Mouse (Mus musculus): ENCODE data around the gene Myf6. TPM values are rescaled to one million over a fixed set of nuclear protein-coding genes. Genes with fewer than 3 reads are reported as not detected.

Gene Myf6
- polyA plus RNA-seq, 1 experiment from 2014 or later: not detected

GRCm38 (mm10) chr10:107496402-107496801 lies 1.9 kb upstream of the Myf6 start:
- no peaks in the 10 kb centered on the region for H3K27me3 ChIP-seq (ENCODE audit: control insufficient read depth, insufficient read depth, low read length)
- ATAC-seq (ENCODE audit: low FRiP score) (no peak), DNase-seq (ENCODE audit: low spot score, missing footprints) (no peak)
- no peak overlapping the region for H3K4me3 ChIP-seq (ENCODE audit: low read depth, low read length)
- no peaks in the 10 kb centered on the region for H3K4me1 ChIP-seq (ENCODE audit: control insufficient read depth, insufficient read depth, low read length)
- no peak overlapping the region for H3K9ac ChIP-seq (ENCODE audit: low read length)
- H3K4me2 ChIP-seq: no peak overlapping the region
- H3K36me3 ChIP-seq (ENCODE audit: control insufficient read depth, insufficient read depth, low read length): no peaks in the 10 kb centered on the region
- no peak overlapping the region for H3K27ac ChIP-seq (ENCODE audit: low read depth, low read length)
- no peaks in the 10 kb centered on the region for H3K9me3 ChIP-seq (ENCODE audit: control insufficient read depth, low read length)
- WGBS: 85% methylated on average over 1 of the region's 1 CpGs

DNA sequence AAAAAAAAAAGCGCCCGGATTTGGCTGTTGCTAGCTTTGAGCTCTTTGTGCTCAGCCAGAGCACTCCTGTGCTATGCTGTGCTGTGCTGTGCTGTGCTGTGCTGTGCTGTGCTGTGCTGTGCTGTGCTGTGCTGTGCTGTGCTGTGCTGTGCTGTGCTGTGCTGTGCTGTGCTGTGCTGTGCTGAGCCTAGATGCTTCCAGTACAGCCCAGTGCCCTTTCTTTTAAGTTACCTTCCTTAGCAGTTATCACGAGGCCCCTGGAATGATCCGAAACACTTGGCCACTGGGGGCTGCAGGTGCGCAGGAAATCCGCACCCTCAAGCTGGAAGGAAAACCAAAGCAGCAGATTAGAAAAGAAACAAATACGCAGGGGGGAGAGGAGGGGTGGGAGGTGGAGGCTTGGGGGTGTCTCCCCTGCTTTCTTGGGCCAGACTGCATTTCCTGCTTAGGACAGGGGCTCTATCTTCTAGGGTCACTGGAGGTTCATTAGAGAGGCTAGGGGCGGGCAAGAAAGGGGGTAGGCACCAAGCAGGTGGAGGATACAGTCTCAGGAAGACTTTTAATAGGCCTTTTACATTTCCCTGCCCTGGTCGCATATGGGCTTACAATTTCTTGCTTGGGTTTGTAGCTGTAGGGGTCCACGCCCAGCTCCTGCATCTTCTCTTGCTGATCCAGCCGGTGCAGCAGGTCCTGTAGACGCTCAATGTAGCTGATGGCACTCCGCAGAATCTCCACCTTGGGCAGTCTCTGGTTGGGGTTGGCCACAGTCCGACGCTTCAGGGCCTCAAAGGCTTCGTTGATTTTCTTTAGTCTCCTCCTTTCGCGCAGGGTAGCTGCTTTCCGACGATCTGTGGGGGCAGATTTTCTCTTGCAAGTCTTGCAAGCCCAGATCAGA lies 710 bp downstream of the Myf6 start:
- 0 out of 2 replicates have a peak overlapping the region, but pooled peaks have one; percentile 2 for H3K4me3 ChIP-seq (ENCODE audit: low read depth, low read length)

GRCm38 (mm10) chr10:107492867-107493579 lies 1.5 kb downstream of the Myf6 start:
- H3K27me3 ChIP-seq (ENCODE audit: control insufficient read depth, insufficient read depth, low read length): no peaks in the 10 kb centered on the region
- H3K4me3 ChIP-seq (ENCODE audit: low read depth, low read length): 0 out of 2 replicates have a peak overlapping the region, but pooled peaks have one; percentile 2
- no peaks in the 10 kb centered on the region for H3K9me3 ChIP-seq (ENCODE audit: control insufficient read depth, low read length)
- WGBS: 45% methylated on average over 18 of the region's 18 CpGs
- H3K4me2 ChIP-seq: peak overlapping the region; percentile 29
- no peaks in the 10 kb centered on the region for H3K36me3 ChIP-seq (ENCODE audit: control insufficient read depth, insufficient read depth, low read length)
- no peak overlapping the region for H3K9ac ChIP-seq (ENCODE audit: low read length)
- H3K4me1 ChIP-seq (ENCODE audit: control insufficient read depth, insufficient read depth, low read length): peaks cover 2% of the 10 kb centered on the region; the same call in 1 of the 2 replicates
- ATAC-seq (ENCODE audit: low FRiP score) (peak; percentile 66), DNase-seq (ENCODE audit: low spot score, missing footprints) (peak; percentile 91)
- no peak overlapping the region for H3K27ac ChIP-seq (ENCODE audit: low read depth, low read length)

More for the DNA sequence above, 710 bp downstream of the Myf6 start:
- Histone ChIP-seq H3K27me3 (ENCODE audit: control insufficient read depth, insufficient read depth, low read length) (no peaks in the 10 kb centered on the region), H3K9me3 (ENCODE audit: control insufficient read depth, low read length) (no peaks in the 10 kb centered on the region), H3K9ac (ENCODE audit: low read length) (0 out of 2 replicates have a peak overlapping the region, but pooled peaks have one; percentile 20), H3K27ac (ENCODE audit: low read depth, low read length) (no peak overlapping the region), H3K36me3 (ENCODE audit: control insufficient read depth, insufficient read depth, low read length) (no peaks in the 10 kb centered on the region), H3K4me2 (peak overlapping the region; percentile 29), H3K4me1 (ENCODE audit: control insufficient read depth, insufficient read depth, low read length) (no peaks in the 10 kb centered on the region)
- ATAC-seq (ENCODE audit: low FRiP score): peak; percentile 83
- DNase-seq (ENCODE audit: low spot score, missing footprints): no peak
- 48% methylated on average over 19 of the region's 20 CpGs for WGBS

- Histone ChIP-seq H3K4me2 (no peak overlapping the region), H3K4me1 (ENCODE audit: control insufficient read depth, insufficient read depth, low read length) (peaks cover 2% of the 10 kb centered on the region; the same call in 1 of the 2 replicates), H3K36me3 (ENCODE audit: control insufficient read depth, insufficient read depth, low read length) (no peaks in the 10 kb centered on the region), H3K9ac (ENCODE audit: low read length) (no peak overlapping the region), H3K4me3 (ENCODE audit: low read depth, low read length) (no peak overlapping the region), H3K27ac (ENCODE audit: low read depth, low read length) (no peak overlapping the region), H3K27me3 (ENCODE audit: control insufficient read depth, insufficient read depth, low read length) (no peaks in the 10 kb centered on the region), H3K9me3 (ENCODE audit: control insufficient read depth, low read length) (no peaks in the 10 kb centered on the region)
- DNase-seq (ENCODE audit: low spot score, missing footprints) (no peak), ATAC-seq (ENCODE audit: low FRiP score) (no peak)
- 28% methylated on average over 12 of the region's 12 CpGs for WGBS
Measured at GRCm38 (mm10) chr10:107488654-107489315, 5.8 kb downstream of the Myf6 start.

- no peak for DNase-seq (ENCODE audit: low spot score, missing footprints)
Measured at GRCm38 (mm10) chr10:107486770-107487169, 7.8 kb downstream of the Myf6 start.

DNA sequence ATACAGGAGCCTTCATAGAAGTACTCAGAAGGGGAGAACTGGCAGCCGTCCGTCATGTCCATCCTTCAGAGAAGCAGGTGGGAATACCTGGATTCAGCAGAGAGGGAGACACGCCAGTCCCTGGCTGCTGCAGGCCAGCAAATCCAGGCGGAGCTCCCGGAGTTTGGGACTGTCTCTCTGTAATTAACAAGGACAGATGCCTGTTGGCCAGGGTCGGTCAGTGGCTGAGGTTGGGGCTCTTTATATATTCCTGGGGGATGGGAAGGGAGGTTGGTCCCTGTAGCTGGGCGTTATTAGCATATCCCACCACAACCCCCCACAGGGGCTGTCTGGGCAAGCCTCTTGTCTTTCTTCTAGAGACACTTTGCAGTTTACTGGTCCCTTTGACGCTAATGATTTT lies 8.7 kb downstream of the Myf6 start, which contains the start of gene Myf5:
Gene Myf5 (minus strand): TSS at position 265 of the 400 bp plus-strand sequence.
- no peak within 1 kb of the TSS for H3K27ac ChIP-seq (ENCODE audit: low read depth, low read length)
- no peak within 1 kb of the TSS for H3K4me3 ChIP-seq (ENCODE audit: low read depth, low read length)
- WGBS: 71% methylated on average over 8 of the region's 8 CpGs
- H3K9me3 ChIP-seq (ENCODE audit: control insufficient read depth, low read length): no peaks in the 10 kb centered on the region
- no peak within 1 kb of the TSS for H3K4me2 ChIP-seq
- no peak within 1 kb of the TSS for H3K9ac ChIP-seq (ENCODE audit: low read length)
- no peaks in the 10 kb centered on the region for H3K36me3 ChIP-seq (ENCODE audit: control insufficient read depth, insufficient read depth, low read length)
- H3K4me1 ChIP-seq (ENCODE audit: control insufficient read depth, insufficient read depth, low read length): peaks cover 2% of the 10 kb centered on the region; the same call in 1 of the 2 replicates
- no peaks in the 10 kb centered on the region for H3K27me3 ChIP-seq (ENCODE audit: control insufficient read depth, insufficient read depth, low read length)
- no peak for ATAC-seq (ENCODE audit: low FRiP score)
- no peak for DNase-seq (ENCODE audit: low spot score, missing footprints)

More at GRCm38 (mm10) chr10:107486770-107487169, 7.8 kb downstream of the Myf6 start:
- H3K36me3 ChIP-seq (ENCODE audit: control insufficient read depth, insufficient read depth, low read length): no peaks in the 10 kb centered on the region
- WGBS: 74% methylated on average over 12 of the region's 12 CpGs
- no peak overlapping the region for H3K9ac ChIP-seq (ENCODE audit: low read length)
- no peak overlapping the region for H3K27ac ChIP-seq (ENCODE audit: low read depth, low read length)
- peaks cover 2% of the 10 kb centered on the region; the same call in 1 of the 2 replicates for H3K4me1 ChIP-seq (ENCODE audit: control insufficient read depth, insufficient read depth, low read length)
- H3K27me3 ChIP-seq (ENCODE audit: control insufficient read depth, insufficient read depth, low read length): no peaks in the 10 kb centered on the region
- no peak overlapping the region for H3K4me2 ChIP-seq
- no peaks in the 10 kb centered on the region for H3K9me3 ChIP-seq (ENCODE audit: control insufficient read depth, low read length)
- no peak overlapping the region for H3K4me3 ChIP-seq (ENCODE audit: low read depth, low read length)
- no peak for ATAC-seq (ENCODE audit: low FRiP score)

DNA sequence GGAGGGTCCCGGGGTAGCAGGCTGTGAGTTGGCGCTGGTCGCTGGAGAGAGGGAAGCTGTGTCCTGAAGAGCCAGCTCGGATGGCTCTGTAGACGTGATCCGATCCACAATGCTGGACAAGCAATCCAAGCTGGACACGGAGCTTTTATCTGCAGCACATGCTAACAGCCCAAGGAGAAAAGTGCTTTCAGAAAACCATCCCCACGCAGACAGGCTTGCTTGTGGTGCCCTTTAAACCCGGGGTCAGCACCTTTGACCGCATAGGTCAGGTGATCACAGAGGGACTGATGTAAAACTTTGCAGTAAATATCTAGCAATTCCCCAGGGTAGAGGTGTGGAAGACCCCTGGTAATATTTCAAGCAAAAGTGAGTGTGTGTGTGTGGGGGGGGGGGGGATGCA lies 10.5 kb downstream of the Myf6 start:
- no peak overlapping the region for H3K4me2 ChIP-seq

GRCm38 (mm10) chr10:107473497-107473896 lies 21.0 kb downstream of the Myf6 start:
- no peak overlapping the region for H3K9ac ChIP-seq (ENCODE audit: low read length)
- ATAC-seq (ENCODE audit: low FRiP score): no peak
- whole genome bisulfite sequencing: 51% methylated on average over 2 of the region's 2 CpGs

More for the DNA sequence above, 10.5 kb downstream of the Myf6 start:
- 0 out of 2 replicates have a peak, but pooled peaks have one; percentile 12 for ATAC-seq (ENCODE audit: low FRiP score)
- H3K27me3 ChIP-seq (ENCODE audit: control insufficient read depth, insufficient read depth, low read length): no peaks in the 10 kb centered on the region
- no peak overlapping the region for H3K9ac ChIP-seq (ENCODE audit: low read length)
- H3K4me3 ChIP-seq (ENCODE audit: low read depth, low read length): no peak overlapping the region
- peaks cover 2% of the 10 kb centered on the region; the same call in 1 of the 2 replicates for H3K4me1 ChIP-seq (ENCODE audit: control insufficient read depth, insufficient read depth, low read length)
- WGBS: 64% methylated on average over 10 of the region's 10 CpGs
- no peaks in the 10 kb centered on the region for H3K36me3 ChIP-seq (ENCODE audit: control insufficient read depth, insufficient read depth, low read length)
- peak; percentile 77 for DNase-seq (ENCODE audit: low spot score, missing footprints)
- H3K9me3 ChIP-seq (ENCODE audit: control insufficient read depth, low read length): no peaks in the 10 kb centered on the region
- no peak overlapping the region for H3K27ac ChIP-seq (ENCODE audit: low read depth, low read length)

More at GRCm38 (mm10) chr10:107473497-107473896, 21.0 kb downstream of the Myf6 start:
- peak; percentile 66 for DNase-seq (ENCODE audit: low spot score, missing footprints)
- Histone ChIP-seq H3K4me3 (ENCODE audit: low read depth, low read length) (no peak overlapping the region), H3K27ac (ENCODE audit: low read depth, low read length) (no peak overlapping the region), H3K4me1 (ENCODE audit: control insufficient read depth, insufficient read depth, low read length) (no peaks in the 10 kb centered on the region), H3K4me2 (no peak overlapping the region), H3K27me3 (ENCODE audit: control insufficient read depth, insufficient read depth, low read length) (no peaks in the 10 kb centered on the region), H3K36me3 (ENCODE audit: control insufficient read depth, insufficient read depth, low read length) (no peaks in the 10 kb centered on the region), H3K9me3 (ENCODE audit: control insufficient read depth, low read length) (no peaks in the 10 kb centered on the region)

All from midbrain, embryonic 11.5 days (tissue).